Mouse (Mus musculus) thymus, adult 2 months (tissue): ENCODE measurements around the gene Prdm16.

Source experiments
- CTCF ChIP-seq: fragments of 200-500 bp; IDR thresholded peaks from 2 replicates; pipeline ENCODE4 v1.5.1; 2012; ENCODE audit warnings: mild to moderate bottlenecking, control low read depth, low read length, moderate library complexity, borderline replicate concordance; ENCODE audit not compliant: control insufficient read depth, poor library complexity, insufficient read depth; ENCODE audit errors: extremely low read depth
- POLR2A ChIP-seq: fragments of 200-500 bp; IDR thresholded peaks from 2 replicates; pipeline ENCODE4 v1.6.1; 2012; ENCODE audit warnings: mild to moderate bottlenecking, low read length, control low read depth, moderate library complexity; ENCODE audit not compliant: control insufficient read depth, poor library complexity, insufficient read depth; ENCODE audit errors: extremely low read depth

DNA sequence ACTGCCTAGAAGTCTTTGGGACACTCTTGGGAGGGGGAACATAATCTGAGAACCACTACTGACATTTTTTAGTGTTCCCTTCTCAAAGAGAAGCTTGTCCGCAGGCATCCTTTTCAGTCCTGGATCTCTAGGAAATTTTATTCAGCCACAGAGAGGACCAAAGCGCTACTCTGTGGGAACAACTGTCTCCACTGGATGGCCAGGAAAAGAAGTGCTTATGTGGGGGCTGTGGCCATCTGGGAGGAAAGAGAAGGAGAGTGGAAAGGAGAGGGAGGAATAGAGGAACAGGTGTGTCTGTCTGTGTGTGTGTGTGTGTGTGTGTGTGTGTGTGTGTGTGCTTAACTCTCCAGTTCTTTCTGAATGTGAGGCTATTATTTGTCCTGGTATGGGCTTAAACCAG is 271.9 kb downstream of the Prdm16 start:
- TF ChIP-seq CTCF, result no peak
- no peak for TF ChIP-seq POLR2A
